Mouse (Mus musculus) hindbrain, embryonic 15.5 days (tissue): Measurements from ENCODE around the gene Sgms2. TPM values are rescaled to one million over a fixed set of nuclear protein-coding genes. Genes with fewer than 3 reads are reported as not detected.

Experiments
- ATAC-seq: fragments of 200-750 bp; cut with Nextera tagmentation; 2 replicates; pipeline ENCODE4 v1.8.0; 2017; ENCODE audit warnings: low read depth, moderate number of reproducible peaks, moderate TSS enrichment; ENCODE audit not compliant: low FRiP score
- H3K27ac ChIP-seq: fragments of 300-500 bp; sonication (generic); replicated peaks from 2 replicates; pipeline ENCODE4 v1.5.1; 2015; ENCODE audit warnings: mild to moderate bottlenecking, inconsistent platforms
- H3K27me3 ChIP-seq: fragments of 300-500 bp; sonication (generic); 2 replicates; pipeline ENCODE4 v1.6.1; 2015; ENCODE audit warnings: control low read depth, inconsistent platforms
- H3K36me3 ChIP-seq: fragments of 300-500 bp; sonication (generic); 2 replicates; pipeline ENCODE4 v1.6.1; 2015; ENCODE audit warnings: control low read depth, inconsistent platforms
- H3K4me1 ChIP-seq: fragments of 300-500 bp; sonication (generic); replicated peaks from 2 replicates; pipeline ENCODE4 v1.6.1; 2015; ENCODE audit warnings: control low read depth, inconsistent platforms
- H3K4me2 ChIP-seq: fragments of 300-500 bp; sonication (generic); 2 replicates; pipeline ENCODE4 v1.6.1; 2015; ENCODE audit warnings: moderate library complexity, mild to moderate bottlenecking, inconsistent platforms
- H3K4me3 ChIP-seq: fragments of 300-500 bp; sonication (generic); 2 replicates; pipeline ENCODE4 v1.5.1; 2015; ENCODE audit warnings: mild to moderate bottlenecking, inconsistent platforms
- H3K9ac ChIP-seq: fragments of 300-500 bp; sonication (generic); 2 replicates; pipeline ENCODE4 v1.6.1; 2015; ENCODE audit warnings: inconsistent platforms
- H3K9me3 ChIP-seq: fragments of 300-500 bp; sonication (generic); 2 replicates; pipeline ENCODE4 v1.6.1; 2016; ENCODE audit warnings: control low read depth, inconsistent platforms
- WGBS: fragments of 180-500 bp; shearing (Covaris S2); methylation state at CpG from one replicate; pipeline ENCODE4 v1.1.7; 2015; 5-methylcytosine and 5-hydroxymethylcytosine counted together
- polyA plus RNA-seq: library from polyadenylated mRNA; unstranded; fragments of >200 nt; fragmentation: Nextera tagmentation; extraction: Ambion mirVana; gene quantifications from 2 replicates; pipeline ENCODE4 v1.2.1, GENCODE M21; 2015

The Sgms2 gene
- polyA plus RNA-seq, 1 experiment from 2014 or later = 2.4 TPM

- 46% methylated on average over 17 of the region's 17 CpGs for WGBS
- Histone ChIP-seq H3K4me1 (no peaks in the 10 kb centered on the region), H3K9ac (no peak overlapping the region), H3K27me3 (0 out of 2 replicates have a peak, but pooled peaks cover 1% of the 10 kb centered on the region), H3K36me3 (no peaks in the 10 kb centered on the region), H3K4me3 (no peak overlapping the region), H3K9me3 (no peaks in the 10 kb centered on the region), H3K27ac (no peak overlapping the region), H3K4me2 (no peak overlapping the region)
- ATAC-seq = no peak
Observed at GRCm38 (mm10) chr3:131481976-131482712, 9.1 kb downstream of the Sgms2 start.

DNA sequence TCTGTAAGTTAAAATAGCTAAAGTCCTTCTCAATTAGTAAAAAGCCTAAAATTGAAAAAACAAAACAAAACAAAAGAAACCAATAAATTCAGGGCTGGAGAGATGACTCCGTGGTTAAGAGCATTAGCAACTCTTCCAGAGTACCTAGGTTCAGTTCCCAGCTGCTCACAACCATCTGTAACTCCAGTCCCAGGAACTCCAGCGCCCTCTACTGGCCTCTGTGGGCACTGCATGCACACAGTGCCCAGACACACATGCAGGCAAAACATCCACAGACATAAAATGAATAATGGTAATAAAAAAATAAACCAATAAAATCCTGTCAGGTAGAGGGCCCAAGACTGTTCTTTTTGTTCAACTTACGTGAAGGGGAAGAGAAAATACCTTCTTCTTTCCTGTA is 10.6 kb downstream of the Sgms2 start:
- no peaks in the 10 kb centered on the region for H3K27me3 ChIP-seq
- no peak overlapping the region for H3K9ac ChIP-seq
- WGBS = 62% methylated on average over 3 of the region's 3 CpGs
- H3K9me3 ChIP-seq = no peaks in the 10 kb centered on the region
- H3K36me3 ChIP-seq = no peaks in the 10 kb centered on the region
- no peak overlapping the region for H3K4me2 ChIP-seq
- H3K4me1 ChIP-seq = no peaks in the 10 kb centered on the region
- H3K27ac ChIP-seq = no peak overlapping the region
- H3K4me3 ChIP-seq = no peak overlapping the region
- ATAC-seq = no peak

DNA sequence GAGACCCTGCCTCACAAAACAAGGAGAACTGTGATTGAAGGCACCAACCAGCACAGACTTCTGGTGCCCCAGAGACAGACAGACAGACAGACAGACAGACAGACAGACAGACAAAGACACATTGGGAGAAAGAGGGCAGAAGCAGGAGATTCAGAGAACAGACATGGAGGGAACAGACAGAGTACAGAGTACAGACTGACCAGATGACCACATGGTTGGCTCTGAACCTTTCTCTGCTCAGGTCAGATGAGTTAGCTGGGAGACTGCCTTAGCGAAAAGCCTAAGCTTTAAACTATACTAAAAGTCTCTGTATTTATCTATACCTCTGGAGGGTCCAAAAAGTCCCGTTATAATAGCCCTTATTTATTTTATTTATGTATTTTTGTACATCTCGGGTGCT is 11.8 kb downstream of the Sgms2 start:
- Histone ChIP-seq H3K4me2 (no peak overlapping the region), H3K9me3 (no peaks in the 10 kb centered on the region), H3K27me3 (no peaks in the 10 kb centered on the region), H3K9ac (no peak overlapping the region), H3K4me1 (no peaks in the 10 kb centered on the region), H3K27ac (no peak overlapping the region), H3K4me3 (no peak overlapping the region), H3K36me3 (no peaks in the 10 kb centered on the region)
- no peak for ATAC-seq
- whole genome bisulfite sequencing = 87% methylated on average over 3 of the region's 3 CpGs

DNA sequence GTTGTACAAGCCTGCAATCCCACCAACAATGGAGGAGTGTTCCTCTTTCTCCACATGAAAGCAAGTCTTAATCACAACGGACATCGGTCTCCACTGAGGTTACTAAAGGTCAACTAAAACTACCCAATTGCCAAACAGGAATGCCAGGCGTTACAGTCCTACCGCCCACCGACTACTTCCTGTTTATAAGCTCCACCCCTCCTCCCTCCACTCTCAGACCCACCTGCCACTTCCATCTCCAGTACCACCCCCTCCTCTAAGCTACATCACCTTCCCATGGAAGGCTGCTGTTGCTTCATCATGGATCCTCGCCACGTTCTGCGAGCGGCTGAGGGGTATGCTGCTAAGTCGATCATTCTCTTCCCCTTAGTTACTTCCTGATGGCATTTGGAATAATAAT is 15.2 kb downstream of the Sgms2 start:
- H3K9ac ChIP-seq = no peak overlapping the region
- 97% methylated on average over 10 of the region's 10 CpGs for WGBS
- no peak overlapping the region for H3K27ac ChIP-seq

GRCm38 (mm10) chr3:131474526-131474925 is 16.7 kb downstream of the Sgms2 start:
- no peak overlapping the region for H3K9ac ChIP-seq
- ATAC-seq = no peak
- WGBS = 78% methylated on average over 13 of the region's 13 CpGs
- H3K4me3 ChIP-seq = no peak overlapping the region
- H3K4me1 ChIP-seq = peaks cover 19% of the 10 kb centered on the region
- no peak overlapping the region for H3K27ac ChIP-seq
- H3K27me3 ChIP-seq = no peaks in the 10 kb centered on the region
- H3K9me3 ChIP-seq = no peaks in the 10 kb centered on the region
- H3K36me3 ChIP-seq = no peaks in the 10 kb centered on the region
- no peak overlapping the region for H3K4me2 ChIP-seq

More for the DNA sequence above, 15.2 kb downstream of the Sgms2 start:
- no peak for ATAC-seq
- H3K36me3 ChIP-seq = no peaks in the 10 kb centered on the region
- H3K9me3 ChIP-seq = no peaks in the 10 kb centered on the region
- H3K4me3 ChIP-seq = no peak overlapping the region
- no peak overlapping the region for H3K4me2 ChIP-seq
- no peaks in the 10 kb centered on the region for H3K27me3 ChIP-seq
- H3K4me1 ChIP-seq = peaks cover 15% of the 10 kb centered on the region

GRCm38 (mm10) chr3:131473496-131473895 is 17.7 kb downstream of the Sgms2 start:
- peak; percentile 55; the same call in 1 of the 2 replicates for ATAC-seq
- H3K4me1 ChIP-seq = peaks cover 19% of the 10 kb centered on the region
- 0% methylated on average over 1 of the region's 1 CpGs for whole genome bisulfite sequencing
- no peaks in the 10 kb centered on the region for H3K27me3 ChIP-seq
- H3K9ac ChIP-seq = no peak overlapping the region
- no peak overlapping the region for H3K4me3 ChIP-seq
- H3K4me2 ChIP-seq = no peak overlapping the region
- no peaks in the 10 kb centered on the region for H3K9me3 ChIP-seq
- no peaks in the 10 kb centered on the region for H3K36me3 ChIP-seq
- no peak overlapping the region for H3K27ac ChIP-seq

DNA sequence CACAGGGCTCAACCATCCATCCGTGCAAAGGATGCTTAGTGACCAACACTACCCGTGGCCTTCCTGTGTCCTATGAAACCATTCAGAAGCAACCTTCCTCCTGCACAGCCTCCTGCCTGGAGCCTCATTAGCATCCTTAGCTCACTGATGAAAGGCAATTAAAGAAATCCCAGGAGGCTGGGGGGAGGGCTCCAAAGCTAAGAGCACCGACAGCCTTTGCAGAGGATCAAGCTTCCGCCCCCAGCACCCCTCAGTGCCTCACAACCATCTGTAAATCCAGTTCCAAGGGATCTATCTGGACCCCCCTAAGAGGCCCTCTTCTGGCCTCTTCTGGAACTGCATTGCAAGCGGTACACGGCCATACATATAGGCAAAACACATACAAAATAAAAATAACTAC is 19.4 kb downstream of the Sgms2 start:
- 0 out of 2 replicates have a peak, but pooled peaks have one; percentile 27 for ATAC-seq
- no peaks in the 10 kb centered on the region for H3K36me3 ChIP-seq
- no peak overlapping the region for H3K9ac ChIP-seq
- no peaks in the 10 kb centered on the region for H3K27me3 ChIP-seq
- no peak overlapping the region for H3K4me2 ChIP-seq
- H3K4me3 ChIP-seq = no peak overlapping the region
- H3K27ac ChIP-seq = no peak overlapping the region
- 41% methylated on average over 6 of the region's 6 CpGs for WGBS
- H3K9me3 ChIP-seq = no peaks in the 10 kb centered on the region
- peaks cover 19% of the 10 kb centered on the region for H3K4me1 ChIP-seq

DNA sequence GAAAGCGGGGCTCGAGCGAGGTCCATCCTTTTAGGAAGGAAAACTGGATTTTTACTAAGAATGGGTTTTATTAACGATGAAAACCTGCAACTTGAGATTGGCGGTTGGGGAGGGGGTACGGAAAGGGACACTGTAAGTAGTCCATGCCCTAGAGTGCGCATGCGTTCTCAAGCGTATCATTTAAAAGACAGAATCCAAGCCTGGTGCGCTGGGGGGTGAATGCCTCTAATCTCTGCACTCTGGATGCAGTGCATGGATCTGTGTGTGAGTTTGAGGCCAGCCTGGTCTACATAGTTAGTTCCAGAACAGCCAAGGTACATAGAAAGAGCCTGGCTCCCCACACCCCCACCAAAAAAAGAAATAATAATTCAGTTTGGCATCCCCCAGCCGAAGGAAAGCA is 19.8 kb downstream of the Sgms2 start:
- 66% methylated on average over 11 of the region's 11 CpGs for WGBS
- peak overlapping the region; percentile 14; the same call in 1 of the 2 replicates for H3K4me2 ChIP-seq
- no peaks in the 10 kb centered on the region for H3K9me3 ChIP-seq
- H3K36me3 ChIP-seq = no peaks in the 10 kb centered on the region
- H3K9ac ChIP-seq = no peak overlapping the region
- H3K4me1 ChIP-seq = peaks cover 19% of the 10 kb centered on the region
- no peak overlapping the region for H3K4me3 ChIP-seq
- peak; percentile 16; the same call in 1 of the 2 replicates for ATAC-seq
- no peak overlapping the region for H3K27ac ChIP-seq
- H3K27me3 ChIP-seq = no peaks in the 10 kb centered on the region

DNA sequence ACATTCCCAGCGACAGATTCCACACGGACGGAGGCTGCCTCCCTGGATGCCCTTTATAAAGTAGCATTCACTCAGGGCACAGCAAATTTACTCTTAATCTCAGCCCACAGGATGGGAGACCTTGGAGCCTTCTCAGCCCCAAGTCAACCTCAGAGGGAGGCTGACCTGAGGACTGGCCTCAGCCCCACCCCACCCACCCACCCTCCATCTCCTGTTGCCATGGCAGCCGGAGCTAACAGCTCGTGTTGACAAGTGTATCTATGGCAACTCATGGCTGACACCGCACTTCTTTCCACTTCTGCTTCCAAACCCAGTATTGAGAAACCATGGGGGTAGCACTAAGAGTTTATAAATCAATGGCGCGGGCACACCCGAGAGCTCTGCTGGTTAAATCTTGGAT is 20.4 kb downstream of the Sgms2 start:
- no peaks in the 10 kb centered on the region for H3K36me3 ChIP-seq
- no peak overlapping the region for H3K27ac ChIP-seq
- no peak overlapping the region for H3K9ac ChIP-seq
- 23% methylated on average over 9 of the region's 9 CpGs for WGBS
- H3K4me2 ChIP-seq = no peak overlapping the region
- H3K4me3 ChIP-seq = no peak overlapping the region
- H3K4me1 ChIP-seq = peaks cover 19% of the 10 kb centered on the region
- H3K27me3 ChIP-seq = no peaks in the 10 kb centered on the region
- peak; percentile 49; the same call in 1 of the 2 replicates for ATAC-seq
- H3K9me3 ChIP-seq = no peaks in the 10 kb centered on the region

GRCm38 (mm10) chr3:131469636-131470035 is 21.6 kb downstream of the Sgms2 start:
- H3K27me3 ChIP-seq = no peaks in the 10 kb centered on the region
- H3K9ac ChIP-seq = no peak overlapping the region
- no peaks in the 10 kb centered on the region for H3K36me3 ChIP-seq
- H3K4me3 ChIP-seq = no peak overlapping the region
- no peaks in the 10 kb centered on the region for H3K9me3 ChIP-seq
- H3K27ac ChIP-seq = no peak overlapping the region
- 12% methylated on average over 3 of the region's 3 CpGs for WGBS
- ATAC-seq = no peak
- H3K4me2 ChIP-seq = no peak overlapping the region
- peaks cover 19% of the 10 kb centered on the region for H3K4me1 ChIP-seq

GRCm38 (mm10) chr3:131466371-131466770 is 24.8 kb downstream of the Sgms2 start:
- Histone ChIP-seq H3K4me3 (no peak overlapping the region), H3K4me1 (peaks cover 8% of the 10 kb centered on the region; the same call in 1 of the 2 replicates), H3K27me3 (no peaks in the 10 kb centered on the region), H3K4me2 (no peak overlapping the region), H3K9me3 (no peaks in the 10 kb centered on the region), H3K36me3 (no peaks in the 10 kb centered on the region), H3K9ac (no peak overlapping the region), H3K27ac (no peak overlapping the region)
- ATAC-seq = no peak
- 88% methylated on average over 6 of the region's 6 CpGs for WGBS

- H3K36me3 ChIP-seq = no peaks in the 10 kb centered on the region
- WGBS = 87% methylated on average over 3 of the region's 3 CpGs
- H3K27me3 ChIP-seq = no peaks in the 10 kb centered on the region
- no peak overlapping the region for H3K27ac ChIP-seq
- H3K4me2 ChIP-seq = no peak overlapping the region
- no peak for ATAC-seq
- H3K4me1 ChIP-seq = peaks cover 1% of the 10 kb centered on the region; the same call in 1 of the 2 replicates
- H3K9ac ChIP-seq = no peak overlapping the region
- H3K4me3 ChIP-seq = no peak overlapping the region
- no peaks in the 10 kb centered on the region for H3K9me3 ChIP-seq
Observed at GRCm38 (mm10) chr3:131465536-131466260, 25.5 kb downstream of the Sgms2 start.
